Mouse (Mus musculus) Patski (cell line): ENCODE measurements around the gene Mlycd. TPM values are rescaled to one million over a fixed set of nuclear protein-coding genes. Genes with fewer than 3 reads are reported as not detected.
"Not testable (repeated sequence)": the region's sequence is repeated elsewhere in the genome, so short reads cannot be mapped to it uniquely, and the experiment has no call there.

Experiments used
- ATAC-seq: fragments of 100-300 bp; one replicate; pipeline ENCODE4 v1.8.0; 2021
- CTCF ChIA-PET: fragments of 350-600 bp; sonication (Branson Sonifier 250); formaldehyde crosslinking; loops from one replicate; lab custom pipeline; 2022; ENCODE audit warnings: inconsistent platforms; lab: Charles Lee
- POLR2A ChIA-PET: fragments of 350-600 bp; sonication (Branson Sonifier 250); formaldehyde crosslinking; loops from one replicate; lab custom pipeline; 2022; ENCODE audit warnings: antibody characterized with exemption, inconsistent platforms; lab: Charles Lee
- DNase-seq: peaks from one replicate; pipeline ENCODE4 v3.0.0-alpha.2; 2011; ENCODE audit warnings: low read depth, low spot score
- H3K27me3 ChIP-seq: fragments of 371-371 bp; one replicate; pipeline ENCODE4 v1.5.1; 2021
- CTCF ChIP-seq: fragments of 100-300 bp; IDR thresholded peaks from one replicate; pipeline ENCODE4 v1.5.1; 2021
- in situ Hi-C: fragments of 300-500 bp; cut with MboI; formaldehyde crosslinking; loops from 3 replicates; pipeline ENCODE4 v1.11.1; 2018; ENCODE audit warnings: low pct_unique_long_range_greater_than_20kb, mixed read lengths
- polyA plus RNA-seq: library from polyadenylated mRNA; unstranded; gene quantifications from one replicate; pipeline ENCODE4 v1.2.3, GENCODE M21; 2021

Mlycd gene
- polyA plus RNA-seq: 25.7 TPM

DNA sequence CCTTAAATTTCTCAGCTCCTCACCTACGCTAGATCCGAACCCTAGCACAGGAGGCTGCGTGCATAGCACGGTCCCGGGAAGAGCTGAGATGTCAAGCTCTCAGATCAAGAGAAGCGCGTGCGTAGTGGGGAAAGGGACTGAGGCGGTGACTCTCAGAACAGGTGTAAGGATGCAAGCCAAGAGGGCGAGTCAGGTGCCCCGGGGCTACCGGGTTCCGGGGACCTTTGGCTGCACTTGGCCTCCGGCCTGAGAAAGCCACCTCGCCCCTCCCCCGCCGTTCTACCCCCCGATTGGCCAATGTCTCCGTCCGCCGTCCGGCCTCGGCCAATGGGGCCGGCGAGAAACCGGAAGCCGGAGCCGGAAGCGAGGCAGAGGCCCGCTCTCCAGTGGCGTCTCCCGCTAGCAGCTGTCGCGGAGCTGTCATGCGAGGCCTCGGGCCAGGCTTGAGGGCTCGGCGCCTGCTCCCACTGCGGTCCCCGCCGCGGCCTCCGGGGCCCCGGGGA lies at the start of gene Mlycd:
Gene Mlycd, plus strand, starts transcription at position 355 of the 503 bp plus-strand sequence.
- ATAC-seq (peak; percentile 96), DNase-seq (peak; percentile 56)
- TF ChIP-seq CTCF: no peak
- no peaks in the 10 kb centered on the region for H3K27me3 ChIP-seq
- ChIA-PET CTCF (interaction anchor here (1.0 kb wide), 1 partner anchor 18 kb away, joined by 3 read pairs; no protein-coding TSS in a partner anchor), POLR2A (interaction anchor here (0.6 to 1.5 kb wide), 3 partner anchors 9 to 36 kb away, joined by 3 to 5 read pairs (median 4); no protein-coding TSS in a partner anchor)
- in situ Hi-C loops: no loop called here

- ChIA-PET CTCF (interaction anchor here (1.0 to 1.5 kb wide), 2 partner anchors 12 to 36 kb away, joined by 3 to 5 read pairs; no protein-coding TSS in a partner anchor), POLR2A (no interaction called here)
- TF ChIP-seq CTCF: no peak
- H3K27me3 ChIP-seq: no peaks in the 10 kb centered on the region
- ATAC-seq: peak; percentile 25
- in situ Hi-C loops: no loop called here
- DNase-seq: no peak
Observed at GRCm38 (mm10) chr8:119345029-119345682, 49.5 kb upstream of the Mlycd start.

DNA sequence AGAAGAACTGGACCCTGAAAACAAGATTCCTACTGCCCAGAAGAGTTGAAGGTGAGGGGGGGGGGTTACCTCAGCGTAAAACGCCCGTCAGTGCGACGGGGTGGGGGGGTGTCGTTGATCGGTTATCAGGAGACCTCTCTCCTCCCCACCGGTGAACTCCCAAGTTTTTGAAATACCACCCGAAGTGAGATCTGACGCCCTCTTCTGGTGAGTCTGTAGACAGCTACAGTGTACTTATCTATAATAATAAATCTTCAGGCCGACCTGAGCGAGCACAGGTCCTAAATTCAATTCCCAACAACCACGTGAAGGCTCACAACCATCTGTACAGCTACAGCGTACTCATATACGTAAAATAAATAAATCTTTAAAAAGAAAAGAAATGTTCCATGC lies 49.0 kb upstream of the Mlycd start:
- in situ Hi-C loops: no loop called here
- ChIA-PET CTCF (interaction anchor here (0.7 to 1.5 kb wide), 3 partner anchors 12 to 35 kb away, joined by 3 to 5 read pairs (median 3); no protein-coding TSS in a partner anchor), POLR2A (no interaction called here)
- H3K27me3 ChIP-seq: no peaks in the 10 kb centered on the region
- no peak for TF ChIP-seq CTCF
- DNase-seq (no peak), ATAC-seq (no peak)

GRCm38 (mm10) chr8:119351647-119352046 lies 43.0 kb upstream of the Mlycd start:
- ChIA-PET POLR2A (no interaction called here), CTCF (interaction anchor here (1.1 to 1.5 kb wide), 2 partner anchors 10 to 33 kb away, joined by 3 to 4 read pairs; no protein-coding TSS in a partner anchor)
- H3K27me3 ChIP-seq: no peaks in the 10 kb centered on the region
- DNase-seq (no peak), ATAC-seq (no peak)
- no peak for TF ChIP-seq CTCF
- in situ Hi-C loops: no loop called here

DNA sequence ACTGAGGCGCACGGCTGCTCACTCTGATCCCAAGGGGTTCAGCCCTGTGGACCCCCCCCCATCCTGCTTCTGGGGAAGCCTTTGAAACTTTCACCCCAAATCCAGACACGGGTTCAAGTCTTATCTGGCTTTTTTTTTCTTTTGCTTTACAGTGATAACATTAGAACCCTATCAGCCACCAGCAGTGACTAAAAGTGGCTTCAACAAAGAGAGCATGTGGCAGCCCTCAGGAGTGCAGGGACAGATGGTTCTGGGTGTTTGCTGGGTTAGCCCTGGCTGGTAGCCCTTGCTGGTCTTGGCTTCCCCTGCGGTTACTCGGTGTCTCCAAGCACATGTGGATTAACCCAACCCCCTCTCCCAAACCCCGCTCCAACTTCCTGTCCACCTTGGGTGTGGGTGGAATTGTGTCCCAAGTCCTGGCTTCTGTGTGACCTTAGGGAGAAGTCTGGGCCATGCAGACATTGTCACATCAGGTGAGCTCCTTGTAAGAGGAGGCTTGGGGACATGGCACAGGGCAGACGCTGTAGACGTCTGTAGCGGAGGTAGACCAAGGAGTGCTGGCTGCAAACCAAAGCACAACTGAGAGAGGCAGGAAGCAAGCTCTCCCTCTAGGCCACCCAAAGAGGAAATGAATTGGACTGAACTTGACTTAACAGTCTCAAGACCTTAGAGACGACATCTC lies 41.6 kb upstream of the Mlycd start:
- no peak for TF ChIP-seq CTCF
- POLR2A ChIA-PET: no interaction called here
- ATAC-seq: no peak
- CTCF ChIA-PET: interaction anchor here (0.9 kb wide), 2 partner anchors 11 to 12 kb away, joined by 3 read pairs; no protein-coding TSS in a partner anchor
- no peak for DNase-seq
- no peaks in the 10 kb centered on the region for H3K27me3 ChIP-seq
- in situ Hi-C loops: no loop called here

DNA sequence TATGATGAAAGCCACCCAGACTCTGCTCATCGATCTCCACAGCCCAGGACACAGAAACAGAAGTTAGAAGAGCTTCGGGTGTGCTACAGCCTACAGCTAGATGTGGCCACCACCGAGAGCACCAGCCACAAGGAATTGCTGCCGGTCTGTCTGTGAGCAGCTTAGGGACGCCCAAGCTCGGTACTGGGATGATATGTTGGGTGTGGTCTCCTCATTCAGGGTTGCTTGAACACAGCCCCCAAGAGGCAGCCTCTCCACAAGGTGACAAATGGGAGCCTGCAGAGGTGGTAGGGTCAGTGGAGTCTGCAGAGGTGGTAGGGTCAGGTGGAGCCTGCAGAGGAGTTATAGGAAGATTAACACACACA lies 41.0 kb upstream of the Mlycd start:
- no peaks in the 10 kb centered on the region for H3K27me3 ChIP-seq
- ChIA-PET CTCF (interaction anchor here (0.9 kb wide), 2 partner anchors 10 to 12 kb away, joined by 3 read pairs; no protein-coding TSS in a partner anchor), POLR2A (no interaction called here)
- ATAC-seq (no peak), DNase-seq (no peak)
- no peak for TF ChIP-seq CTCF
- in situ Hi-C loops: no loop called here

DNA sequence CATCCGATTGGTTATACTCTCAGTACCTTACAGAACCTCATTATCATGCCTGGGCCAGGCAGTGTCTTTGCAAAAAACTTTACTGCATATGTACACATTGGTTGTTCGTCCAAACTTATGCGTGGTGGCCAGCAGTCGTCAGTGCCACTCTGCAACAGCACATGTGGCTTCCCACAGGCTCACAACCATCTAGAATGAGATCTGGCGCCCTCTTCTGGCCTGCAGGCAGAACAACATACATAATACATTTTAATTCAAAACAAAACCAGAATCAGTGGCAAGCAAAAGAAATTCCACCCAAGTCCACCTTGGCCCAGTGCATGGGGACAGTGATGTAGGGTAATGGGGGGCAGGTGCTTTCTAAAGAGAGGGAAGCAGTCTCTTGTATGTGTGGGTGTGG lies 38.0 kb upstream of the Mlycd start:
- in situ Hi-C loops, H3K27me3 ChIP-seq, DNase-seq, POLR2A ChIA-PET, ATAC-seq: not testable (repeated sequence)
- CTCF ChIA-PET: interaction anchor here (0.9 to 1.3 kb wide), 2 partner anchors 11 to 24 kb away, joined by 4 to 5 read pairs; no protein-coding TSS in a partner anchor

GRCm38 (mm10) chr8:119358175-119358574 lies 36.5 kb upstream of the Mlycd start:
- in situ Hi-C loops: no loop called here
- TF ChIP-seq CTCF: no peak
- no peak for ATAC-seq
- CTCF ChIA-PET: interaction anchor here (1.1 to 1.5 kb wide), 4 partner anchors 9 to 22 kb away, joined by 3 to 4 read pairs (median 4); no protein-coding TSS in a partner anchor
- H3K27me3 ChIP-seq: peaks cover 13% of the 10 kb centered on the region
- POLR2A ChIA-PET: interaction anchor here (0.9 kb wide), 1 partner anchor 29 kb away, joined by 3 read pairs; no protein-coding TSS in a partner anchor
- no peak for DNase-seq

DNA sequence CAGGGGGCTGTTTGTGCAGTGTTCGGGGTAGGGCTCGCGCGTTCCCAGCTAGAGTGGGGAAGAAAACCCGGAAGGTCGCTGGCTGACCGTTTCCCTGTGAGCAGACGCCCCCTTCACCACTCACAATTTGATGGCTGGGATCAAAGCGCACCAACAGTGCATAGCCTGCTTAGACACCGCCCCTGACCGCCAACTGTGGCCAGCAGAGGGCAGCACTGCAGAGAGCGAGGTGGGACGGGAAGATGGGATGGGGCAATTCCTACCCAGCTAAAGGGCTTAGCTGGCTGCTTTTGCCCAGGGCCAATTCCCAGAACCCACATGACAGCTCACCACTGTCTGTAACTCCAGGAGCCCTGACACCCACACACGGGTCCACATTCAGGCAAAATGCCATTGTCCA lies 35.8 kb upstream of the Mlycd start:
- DNase-seq (no peak), ATAC-seq (peak; percentile 79)
- CTCF ChIA-PET: interaction anchor here (0.8 to 1.5 kb wide), 7 partner anchors 9 to 32 kb away, joined by 3 to 7 read pairs (median 4); no protein-coding TSS in a partner anchor
- peaks cover 18% of the 10 kb centered on the region for H3K27me3 ChIP-seq
- POLR2A ChIA-PET: interaction anchor here (0.6 to 1.0 kb wide), 4 partner anchors 12 to 36 kb away, joined by 3 to 5 read pairs (median 4); partner anchors contain the start of gene Mlycd
- TF ChIP-seq CTCF: peak; percentile 78
- in situ Hi-C loops: no loop called here

DNA sequence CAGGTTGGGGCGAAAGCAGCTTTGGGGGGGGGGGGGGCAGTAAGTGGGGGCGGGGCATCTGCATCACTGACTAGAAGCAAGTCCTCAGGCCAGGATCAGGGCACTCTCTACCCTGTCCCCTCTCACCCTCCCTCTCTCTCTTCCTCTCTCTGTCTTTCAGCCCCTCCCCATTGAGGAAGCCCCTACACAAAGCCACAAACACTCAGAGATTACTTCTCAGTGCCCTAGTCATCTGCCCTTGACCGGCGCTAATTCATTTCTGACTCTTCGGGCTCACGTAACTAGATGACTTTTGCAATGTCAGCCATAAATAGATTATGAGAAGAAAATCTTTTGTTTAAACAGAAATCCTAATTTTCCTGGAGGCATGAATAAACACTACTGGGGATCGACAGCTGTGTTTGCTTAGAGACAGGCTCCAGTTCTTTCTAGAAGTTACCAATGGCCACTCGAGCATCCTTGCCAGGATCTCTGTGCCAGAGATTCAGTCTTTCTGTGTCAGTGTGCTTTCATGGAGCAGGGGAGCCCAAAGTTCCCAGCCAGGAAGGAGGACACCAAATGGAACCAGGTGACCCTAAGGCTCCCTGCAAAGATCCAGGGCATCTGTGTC lies 33.9 kb upstream of the Mlycd start:
- ChIA-PET CTCF (no interaction called here), POLR2A (no interaction called here)
- no peak for TF ChIP-seq CTCF
- in situ Hi-C loops: no loop called here
- peaks cover 33% of the 10 kb centered on the region for H3K27me3 ChIP-seq
- ATAC-seq: no peak
- DNase-seq: no peak

GRCm38 (mm10) chr8:119374716-119375115 lies 20.0 kb upstream of the Mlycd start:
- in situ Hi-C loops, ATAC-seq, DNase-seq, POLR2A ChIA-PET: not testable (repeated sequence)
- H3K27me3 ChIP-seq: peaks cover 13% of the 10 kb centered on the region
- CTCF ChIA-PET: interaction anchor here (1.4 kb wide), 1 partner anchor 10 kb away, joined by 3 read pairs; no protein-coding TSS in a partner anchor
